Mouse (Mus musculus) liver, adult 10 weeks (tissue): Measurements from ENCODE around the gene Znrf4. TPM values are rescaled to one million over a fixed set of nuclear protein-coding genes. Genes with fewer than 3 reads are reported as not detected.

Experiments
- polyA plus RNA-seq: library from polyadenylated mRNA; stranded (reverse); fragments of 350-450 nt; fragmentation: Illumina TruSeq; extraction: RNeasy Lipid Tissue Mini Kit (QIAGEN cat#74804); gene quantifications from one replicate; pipeline ENCODE4 v1.2.3, GENCODE M21; 2014; ENCODE audit warnings: low read depth, low replicate concordance

The Znrf4 gene
- not detected for polyA plus RNA-seq

GRCm38 (mm10) chr17:56512310-56512709 is at the start of gene Znrf4:
Gene Znrf4, minus strand, starts transcription at chr17:56512431.

GRCm38 (mm10) chr17:56554122-56554551 is 41.9 kb upstream of the Znrf4 start, which contains the start of gene Gm20219:
Gene Gm20219, minus strand, starts transcription at chr17:56554387.

GRCm38 (mm10) chr17:56476402-56476752 is 35.9 kb downstream of the Znrf4 start, which contains the start of gene Ptprs:
Gene Ptprs, minus strand, starts transcription at chr17:56476483.

Other genes with a start within 250 kb of the Znrf4 start
- 0.61 TPM for gene Ticam1, start 235.6 kb downstream of the Znrf4 start, polyA plus RNA-seq
- 6.8 TPM for gene Plin3, start 219.6 kb downstream of the Znrf4 start, polyA plus RNA-seq
- gene Arrdc5, start 212.1 kb downstream of the Znrf4 start, polyA plus RNA-seq, result not detected
- not detected for gene Uhrf1, start 209.1 kb downstream of the Znrf4 start, polyA plus RNA-seq
- 0.64 TPM for gene Kdm4b, start 186.4 kb downstream of the Znrf4 start, polyA plus RNA-seq
- gene Ptprs, start 35.9 kb downstream of the Znrf4 start, polyA plus RNA-seq, result 0.08 TPM
- gene Gm20219, start 42.0 kb upstream of the Znrf4 start, polyA plus RNA-seq, result not detected
- 22.4 TPM for gene Safb2, start 72.2 kb upstream of the Znrf4 start, polyA plus RNA-seq
- gene Safb, start 72.4 kb upstream of the Znrf4 start, polyA plus RNA-seq, result 7.8 TPM
- gene 2410015M20Rik, start 97.3 kb upstream of the Znrf4 start, polyA plus RNA-seq, result 30.1 TPM
- not detected for gene Rpl36, start 101.0 kb upstream of the Znrf4 start, polyA plus RNA-seq
- gene Lonp1, start 114.5 kb upstream of the Znrf4 start, polyA plus RNA-seq, result 10.4 TPM
- 0.53 TPM for gene Catsperd, start 115.7 kb upstream of the Znrf4 start, polyA plus RNA-seq
- gene Ranbp3, start 160.9 kb upstream of the Znrf4 start, polyA plus RNA-seq, result 1.4 TPM
- not detected for gene Ndufa11, start 205.3 kb upstream of the Znrf4 start, polyA plus RNA-seq
- gene Vmac, start 205.6 kb upstream of the Znrf4 start, polyA plus RNA-seq, result 6.5 TPM
- not detected for gene Nrtn, start 245.1 kb upstream of the Znrf4 start, polyA plus RNA-seq